Mouse (Mus musculus) megakaryocyte-erythroid progenitor cell, adult 5 weeks (primary cell): ENCODE results near the gene Olfr368. TPM values are rescaled to one million over a fixed set of nuclear protein-coding genes. Genes with fewer than 3 reads are reported as not detected.

ENCODE experiments used
- polyA plus RNA-seq: library from polyadenylated mRNA; stranded (reverse); fragments of >175 nt; gene quantifications from 2 replicates; pipeline ENCODE4 v1.2.3, GENCODE M21; 2012

The Olfr368 gene
- not detected in 2 replicates for polyA plus RNA-seq

DNA sequence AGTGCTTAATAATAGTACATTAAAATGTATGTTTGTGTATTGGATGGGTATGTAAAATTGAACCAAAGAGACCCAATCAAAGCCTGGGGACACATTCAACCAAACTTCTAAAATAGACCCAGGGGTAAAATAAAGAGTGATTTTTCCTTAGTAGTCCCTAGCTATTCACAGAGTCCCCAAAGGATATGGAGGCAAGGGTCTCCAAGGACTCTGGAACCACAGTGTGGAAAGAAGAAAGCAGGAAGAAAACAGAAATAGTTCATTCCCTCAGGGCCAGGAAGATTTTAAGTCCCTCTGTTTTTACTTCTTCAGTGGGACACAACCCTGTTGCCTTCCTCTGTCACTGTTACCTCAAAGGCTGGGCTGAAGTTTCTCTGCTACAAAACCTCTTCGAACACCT is at the start of gene Olfr368:
Olfr368 (plus strand) TSS at position 301 of the 400 bp plus-strand sequence.

DNA sequence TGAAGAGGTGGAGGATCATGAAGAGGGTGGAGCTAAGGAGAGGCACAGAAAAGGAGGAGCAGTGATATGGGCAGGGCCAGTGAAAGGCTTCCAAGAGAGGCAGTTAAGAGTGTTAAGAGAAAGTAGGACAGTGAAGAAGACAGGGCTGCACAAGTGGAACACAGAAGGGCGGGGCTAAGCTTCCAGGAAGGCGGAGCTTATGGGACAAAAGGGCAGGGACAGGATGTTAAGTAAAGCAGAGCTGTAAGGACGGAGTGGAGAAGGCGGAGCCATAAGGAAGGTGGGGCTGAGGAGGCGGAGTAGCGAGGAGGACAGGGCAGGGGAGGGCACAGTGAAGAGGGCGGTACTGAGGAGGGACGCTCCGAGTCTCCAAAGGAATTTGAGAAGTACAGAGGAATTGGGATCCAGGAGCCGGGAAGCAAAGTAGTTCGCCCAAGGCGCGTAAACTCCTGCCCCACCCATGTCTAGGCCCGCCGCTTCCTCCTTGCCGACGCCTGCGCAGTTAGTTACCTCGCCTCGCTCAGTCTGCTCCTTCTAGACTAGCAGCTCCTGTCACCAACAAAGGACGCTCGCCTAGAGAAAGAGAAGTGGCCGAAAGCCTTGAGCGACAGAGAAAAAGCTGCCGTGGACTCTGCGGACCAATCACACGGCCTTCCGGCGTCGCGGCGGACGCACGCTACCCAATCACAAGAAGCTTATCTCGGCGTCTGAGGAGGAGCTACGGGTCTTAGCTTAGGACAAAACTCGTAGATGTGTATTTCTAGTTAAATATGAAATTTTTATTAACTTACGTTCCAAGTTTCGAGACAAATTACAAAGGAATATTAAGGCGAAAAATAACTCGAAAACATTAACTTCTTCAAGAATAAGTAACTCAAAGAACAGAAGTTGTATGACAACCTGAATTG is 32.6 kb downstream of the Olfr368 start, which contains the start of gene Pdcl:
Pdcl (minus strand) TSS at position 700 of the 908 bp plus-strand sequence.

Other genes with a start within 250 kb of the Olfr368 start
- not detected in 2 replicates for gene Olfr361, start 237.2 kb upstream of the Olfr368 start, polyA plus RNA-seq
- not detected in 2 replicates for gene Olfr362, start 208.6 kb upstream of the Olfr368 start, polyA plus RNA-seq
- not detected in 2 replicates for gene Olfr364-ps1, start 187.2 kb upstream of the Olfr368 start, polyA plus RNA-seq
- not detected in 2 replicates for gene Olfr365, start 138.3 kb upstream of the Olfr368 start, polyA plus RNA-seq
- not detected in 2 replicates for gene Olfr366, start 114.9 kb upstream of the Olfr368 start, polyA plus RNA-seq
- gene Pdcl, start 32.8 kb downstream of the Olfr368 start, polyA plus RNA-seq = 10.5 and 16.6 TPM in 2 replicates
- gene Rc3h2, start 96.4 kb downstream of the Olfr368 start, polyA plus RNA-seq = 0.72 and 1.1 TPM in 2 replicates
- 0.17 TPM in 2 replicates for gene Zbtb26, start 116.6 kb downstream of the Olfr368 start, polyA plus RNA-seq
- gene Zbtb6, start 116.7 kb downstream of the Olfr368 start, polyA plus RNA-seq = 0.34 and 0.78 TPM in 2 replicates
- gene Rabgap1, start 116.8 kb downstream of the Olfr368 start, polyA plus RNA-seq = 1.7 and 2.6 TPM in 2 replicates
- gene Gpr21, start 189.8 kb downstream of the Olfr368 start, polyA plus RNA-seq = 0.05 and 0.08 TPM in 2 replicates